Mouse (Mus musculus): ENCODE measurements around the gene Frrs1l. TPM values are rescaled to one million over a fixed set of nuclear protein-coding genes. Genes with fewer than 3 reads are reported as not detected.

Frrs1l gene
- total and polyA plus RNA-seq, 2 experiments from 2014 or later, result 21.2 to 37.9 TPM

- DNase-seq (ENCODE audit: low spot score), result no peak
- ATAC-seq (ENCODE audit: low FRiP score), result no peak
- no peak overlapping the region for H3K9ac ChIP-seq (replicated peaks; ENCODE audit: low read length, poor library complexity, severe bottlenecking)
- TF ChIP-seq CTCF (IDR thresholded peaks at IDR 0.05), result no peak
- H3K4me3 ChIP-seq (ENCODE audit: low read depth, low read length), result no peak overlapping the region
- H3K9me3 ChIP-seq (ENCODE audit: low read length), result no peaks in the 10 kb centered on the region
- no peak overlapping the region for H3K4me2 ChIP-seq (ENCODE audit: low read depth, low read length, poor library complexity, severe bottlenecking)
- H3K36me3 ChIP-seq (ENCODE audit: insufficient read depth, low read length), result peaks cover 5% of the 10 kb centered on the region; the same call in 1 of the 2 replicates
- H3K27ac ChIP-seq (ENCODE audit: low read depth, low read length), result no peak overlapping the region
- no peaks in the 10 kb centered on the region for H3K27me3 ChIP-seq (ENCODE audit: insufficient read depth, low read length)
- WGBS, result 63% methylated on average over 3 of the region's 3 CpGs
- no peaks in the 10 kb centered on the region for H3K4me1 ChIP-seq (ENCODE audit: insufficient read depth, low read length)
Measured at GRCm38 (mm10) chr4:57023527-57023926, 33.3 kb upstream of the Frrs1l start.

DNA sequence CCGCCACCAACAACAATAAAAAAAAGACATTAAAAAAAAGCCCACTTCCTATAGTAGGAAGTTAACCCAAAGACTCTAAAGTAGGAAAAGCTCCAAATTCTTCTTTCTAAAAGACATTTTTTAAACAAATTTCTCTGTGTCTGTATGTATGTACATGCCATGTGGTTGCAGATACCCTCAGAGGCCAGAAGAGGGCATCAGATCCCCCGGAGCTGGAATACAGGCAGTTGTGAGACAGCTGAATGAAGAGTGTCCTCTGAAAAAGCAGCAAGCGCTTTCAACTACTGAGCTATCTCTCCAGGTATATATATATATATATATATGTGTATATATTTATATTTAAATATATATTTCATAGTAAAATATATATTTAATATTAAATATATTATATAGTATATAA is 31.1 kb upstream of the Frrs1l start:
- H3K27me3 ChIP-seq (ENCODE audit: insufficient read depth, low read length), result no peaks in the 10 kb centered on the region
- peak; percentile 61 for TF ChIP-seq CTCF (IDR thresholded peaks at IDR 0.05)
- H3K9ac ChIP-seq (replicated peaks; ENCODE audit: low read length, poor library complexity, severe bottlenecking), result no peak overlapping the region
- 84% methylated on average over 3 of the region's 3 CpGs for WGBS
- no peaks in the 10 kb centered on the region for H3K9me3 ChIP-seq (ENCODE audit: low read length)
- no peak overlapping the region for H3K27ac ChIP-seq (ENCODE audit: low read depth, low read length)
- H3K36me3 ChIP-seq (ENCODE audit: insufficient read depth, low read length), result peaks cover 4% of the 10 kb centered on the region; the same call in 1 of the 2 replicates
- H3K4me2 ChIP-seq (ENCODE audit: low read depth, low read length, poor library complexity, severe bottlenecking), result no peak overlapping the region
- no peaks in the 10 kb centered on the region for H3K4me1 ChIP-seq (ENCODE audit: insufficient read depth, low read length)
- H3K4me3 ChIP-seq (ENCODE audit: low read depth, low read length), result no peak overlapping the region
- peak; percentile 47 for DNase-seq (ENCODE audit: low spot score)
- ATAC-seq (ENCODE audit: low FRiP score), result no peak

DNA sequence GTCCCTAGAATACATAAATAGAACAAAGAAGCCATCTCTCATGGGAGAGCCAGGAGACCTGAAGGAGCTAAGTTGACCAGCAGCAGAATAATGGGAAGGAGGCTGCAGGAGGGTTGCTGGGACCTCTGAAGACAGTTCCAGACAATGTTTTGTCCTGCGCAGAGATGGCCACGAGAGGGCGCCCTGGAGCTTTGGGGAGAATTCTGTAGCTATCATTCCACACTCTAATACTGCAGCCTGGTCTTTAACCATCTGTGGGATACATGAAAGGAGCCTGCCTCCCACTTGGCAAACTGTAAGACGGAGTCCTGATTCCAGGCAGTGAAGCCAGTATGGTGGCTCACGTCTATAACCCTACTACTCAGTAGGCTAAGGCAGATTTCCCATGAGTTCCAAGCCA is 27.0 kb upstream of the Frrs1l start:
- WGBS, result 25% methylated on average over 5 of the region's 5 CpGs
- H3K9ac ChIP-seq (replicated peaks; ENCODE audit: low read length, poor library complexity, severe bottlenecking), result no peak overlapping the region
- H3K27ac ChIP-seq (ENCODE audit: low read depth, low read length), result no peak overlapping the region
- H3K4me2 ChIP-seq (ENCODE audit: low read depth, low read length, poor library complexity, severe bottlenecking), result no peak overlapping the region
- no peak for ATAC-seq (ENCODE audit: low FRiP score)
- H3K4me3 ChIP-seq (ENCODE audit: low read depth, low read length), result no peak overlapping the region
- TF ChIP-seq CTCF (IDR thresholded peaks at IDR 0.05), result peak; percentile 75
- H3K4me1 ChIP-seq (ENCODE audit: insufficient read depth, low read length), result no peaks in the 10 kb centered on the region
- H3K36me3 ChIP-seq (ENCODE audit: insufficient read depth, low read length), result 0 out of 2 replicates have a peak, but pooled peaks cover 4% of the 10 kb centered on the region
- DNase-seq (ENCODE audit: low spot score), result peak; percentile 69
- H3K27me3 ChIP-seq (ENCODE audit: insufficient read depth, low read length), result no peaks in the 10 kb centered on the region
- no peaks in the 10 kb centered on the region for H3K9me3 ChIP-seq (ENCODE audit: low read length)

DNA sequence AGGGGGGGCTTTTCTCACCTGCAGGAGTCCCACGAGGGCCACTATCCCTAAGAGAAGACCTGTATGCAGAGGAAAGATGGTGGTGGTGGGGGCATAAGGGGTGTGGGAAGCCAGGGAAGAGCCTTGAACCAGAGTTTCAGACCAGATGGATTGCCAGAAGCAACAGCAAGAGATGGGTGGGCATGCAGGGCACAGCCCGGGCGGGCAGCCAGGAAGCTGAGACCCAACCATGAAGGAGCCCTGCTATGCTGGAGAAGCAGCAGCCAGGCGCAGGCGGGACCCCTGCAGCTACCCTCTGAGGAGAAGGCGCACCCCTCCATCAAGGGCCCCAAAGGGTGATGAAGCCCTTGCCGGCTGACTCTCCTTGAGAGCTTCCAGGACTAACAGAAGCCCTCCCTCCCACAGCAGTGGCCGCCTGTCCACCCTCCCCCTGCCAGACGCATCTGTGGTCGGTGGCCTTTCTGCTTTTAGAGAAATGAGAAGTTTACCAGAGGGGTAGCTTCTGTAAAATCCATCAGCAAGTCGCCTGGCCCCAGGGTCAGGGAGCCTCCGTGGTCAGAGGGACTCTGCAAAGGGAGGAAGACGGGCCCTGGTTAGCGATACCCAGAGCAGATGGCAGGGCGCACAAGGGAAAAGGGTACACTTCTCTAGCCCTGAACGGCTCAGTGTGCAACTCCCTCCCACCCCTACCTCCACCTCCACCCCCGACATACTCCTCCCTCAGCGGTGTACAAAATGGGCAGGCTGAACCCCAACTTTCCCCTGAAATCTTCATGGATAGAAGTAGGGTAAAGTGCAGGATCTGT is 26.4 kb upstream of the Frrs1l start:
- Histone ChIP-seq H3K4me2 (ENCODE audit: low read depth, low read length, poor library complexity, severe bottlenecking) (no peak overlapping the region), H3K27ac (ENCODE audit: low read depth, low read length) (no peak overlapping the region), H3K27me3 (ENCODE audit: insufficient read depth, low read length) (no peaks in the 10 kb centered on the region), H3K9me3 (ENCODE audit: low read length) (no peaks in the 10 kb centered on the region), H3K9ac (replicated peaks; ENCODE audit: low read length, poor library complexity, severe bottlenecking) (no peak overlapping the region), H3K4me3 (ENCODE audit: low read depth, low read length) (no peak overlapping the region), H3K4me1 (ENCODE audit: insufficient read depth, low read length) (no peaks in the 10 kb centered on the region), H3K36me3 (ENCODE audit: insufficient read depth, low read length) (0 out of 2 replicates have a peak, but pooled peaks cover 4% of the 10 kb centered on the region)
- WGBS, result 56% methylated on average over 18 of the region's 18 CpGs
- no peak for TF ChIP-seq CTCF (IDR thresholded peaks at IDR 0.05)
- DNase-seq (ENCODE audit: low spot score), result no peak
- ATAC-seq (ENCODE audit: low FRiP score), result no peak

DNA sequence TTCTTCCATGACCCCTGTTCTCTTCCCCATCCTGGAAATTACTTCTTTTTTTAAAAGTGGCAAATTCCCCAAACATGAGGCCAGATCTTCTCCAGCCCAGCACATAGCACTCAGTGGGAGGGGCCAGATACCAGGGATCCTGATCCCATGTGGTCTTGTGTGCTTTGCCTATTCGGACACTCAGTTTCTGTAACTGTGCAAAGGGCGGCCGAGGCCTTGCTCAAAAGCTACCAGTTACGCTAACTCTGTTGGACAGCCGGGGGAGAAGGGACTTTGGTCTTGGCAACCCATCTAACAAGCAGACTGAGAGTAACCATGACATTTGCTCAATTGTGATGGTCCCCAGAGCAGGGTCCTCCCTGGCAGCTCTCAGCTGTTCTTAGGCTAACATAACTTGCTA is 24.8 kb upstream of the Frrs1l start:
- WGBS, result 84% methylated on average over 5 of the region's 5 CpGs
- ATAC-seq (ENCODE audit: low FRiP score) (no peak), DNase-seq (ENCODE audit: low spot score) (peak; percentile 31)
- Histone ChIP-seq H3K4me3 (ENCODE audit: low read depth, low read length) (no peak overlapping the region), H3K9me3 (ENCODE audit: low read length) (no peaks in the 10 kb centered on the region), H3K4me2 (ENCODE audit: low read depth, low read length, poor library complexity, severe bottlenecking) (no peak overlapping the region), H3K9ac (replicated peaks; ENCODE audit: low read length, poor library complexity, severe bottlenecking) (no peak overlapping the region), H3K27me3 (ENCODE audit: insufficient read depth, low read length) (no peaks in the 10 kb centered on the region), H3K36me3 (ENCODE audit: insufficient read depth, low read length) (0 out of 2 replicates have a peak, but pooled peaks cover 4% of the 10 kb centered on the region), H3K4me1 (ENCODE audit: insufficient read depth, low read length) (no peaks in the 10 kb centered on the region; the same call in 1 of the 2 replicates), H3K27ac (ENCODE audit: low read depth, low read length) (no peak overlapping the region)
- no peak for TF ChIP-seq CTCF (IDR thresholded peaks at IDR 0.05)

DNA sequence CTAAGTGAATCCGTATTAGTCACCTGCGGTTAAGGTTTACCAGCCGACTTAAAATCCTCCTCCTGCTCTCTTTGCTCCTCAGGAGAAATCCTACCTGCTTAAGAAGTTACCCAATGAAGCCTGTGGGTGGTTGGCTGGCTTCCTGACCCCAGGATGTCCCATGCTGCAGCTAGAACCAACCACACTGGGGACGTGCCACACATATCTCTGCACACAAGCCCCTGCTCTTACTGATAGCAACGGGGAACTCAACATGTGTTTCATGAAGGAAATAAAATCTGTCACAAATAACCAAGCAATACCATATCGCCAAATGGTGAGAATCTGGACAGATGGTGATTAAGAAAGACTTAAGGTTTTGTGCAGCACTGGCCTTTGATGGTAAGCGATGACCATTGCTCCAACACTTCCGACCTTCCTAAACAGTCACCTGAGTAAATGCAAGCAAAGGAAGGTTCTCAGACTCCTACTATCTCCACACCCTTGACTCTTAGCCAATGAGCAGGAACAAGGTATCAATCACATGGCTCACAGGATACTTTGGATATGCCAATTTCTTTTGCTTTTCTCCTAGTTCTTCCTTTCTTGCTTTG is 21.4 kb upstream of the Frrs1l start:
- Histone ChIP-seq H3K36me3 (ENCODE audit: insufficient read depth, low read length) (peaks cover 4% of the 10 kb centered on the region; the same call in 1 of the 2 replicates), H3K4me2 (ENCODE audit: low read depth, low read length, poor library complexity, severe bottlenecking) (no peak overlapping the region; the same call in 1 of the 2 replicates), H3K4me3 (ENCODE audit: low read depth, low read length) (no peak overlapping the region), H3K27me3 (ENCODE audit: insufficient read depth, low read length) (no peaks in the 10 kb centered on the region), H3K27ac (ENCODE audit: low read depth, low read length) (no peak overlapping the region), H3K9me3 (ENCODE audit: low read length) (no peaks in the 10 kb centered on the region), H3K4me1 (ENCODE audit: insufficient read depth, low read length) (no peaks in the 10 kb centered on the region; the same call in 1 of the 2 replicates), H3K9ac (replicated peaks; ENCODE audit: low read length, poor library complexity, severe bottlenecking) (no peak overlapping the region)
- DNase-seq (ENCODE audit: low spot score) (no peak), ATAC-seq (ENCODE audit: low FRiP score) (no peak)
- TF ChIP-seq CTCF (IDR thresholded peaks at IDR 0.05), result no peak
- 65% methylated on average over 8 of the region's 8 CpGs for WGBS

Measured in midbrain, postnatal 0 days (tissue).